Mouse (Mus musculus) neutrophil, adult 83 days (primary cell): ENCODE data around the gene Tmem203. TPM values are rescaled to one million over a fixed set of nuclear protein-coding genes. Genes with fewer than 3 reads are reported as not detected.

ENCODE experiments used
- total RNA-seq, 2 experiments: library from RNA; stranded (reverse); gene quantifications; one replicate each; pipeline ENCODE4 v1.2.4; 2023

Gene Tmem203
- 10 to 100 TPM; 16.7 to 17.8 TPM for total RNA-seq

DNA sequence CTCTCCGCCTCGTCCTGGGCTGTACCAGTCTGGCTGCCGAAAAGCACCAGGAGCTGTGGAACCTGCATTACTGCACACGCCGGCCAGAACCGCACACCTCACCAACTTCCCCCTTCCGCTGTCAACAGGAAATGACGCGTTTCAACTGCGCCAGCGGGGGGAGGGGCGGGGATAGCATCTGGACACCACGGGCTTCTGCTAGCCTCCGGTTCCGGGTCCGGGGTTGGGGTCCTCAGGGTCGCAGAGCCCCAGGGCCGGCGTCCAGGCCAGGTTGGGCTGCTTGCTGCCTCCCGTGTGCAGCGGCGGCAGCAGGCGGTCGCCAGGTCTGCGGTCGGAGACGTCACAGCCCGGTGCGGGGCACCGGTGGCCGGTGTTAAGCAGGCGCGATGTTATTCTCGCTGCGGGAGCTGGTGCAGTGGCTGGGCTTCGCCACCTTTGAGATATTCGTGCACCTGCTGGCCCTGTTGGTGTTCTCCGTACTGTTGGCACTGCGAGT, at the start of gene Tmem203:
Gene Tmem203, plus strand, starts transcription at position 156 of the 496 bp plus-strand sequence.

DNA sequence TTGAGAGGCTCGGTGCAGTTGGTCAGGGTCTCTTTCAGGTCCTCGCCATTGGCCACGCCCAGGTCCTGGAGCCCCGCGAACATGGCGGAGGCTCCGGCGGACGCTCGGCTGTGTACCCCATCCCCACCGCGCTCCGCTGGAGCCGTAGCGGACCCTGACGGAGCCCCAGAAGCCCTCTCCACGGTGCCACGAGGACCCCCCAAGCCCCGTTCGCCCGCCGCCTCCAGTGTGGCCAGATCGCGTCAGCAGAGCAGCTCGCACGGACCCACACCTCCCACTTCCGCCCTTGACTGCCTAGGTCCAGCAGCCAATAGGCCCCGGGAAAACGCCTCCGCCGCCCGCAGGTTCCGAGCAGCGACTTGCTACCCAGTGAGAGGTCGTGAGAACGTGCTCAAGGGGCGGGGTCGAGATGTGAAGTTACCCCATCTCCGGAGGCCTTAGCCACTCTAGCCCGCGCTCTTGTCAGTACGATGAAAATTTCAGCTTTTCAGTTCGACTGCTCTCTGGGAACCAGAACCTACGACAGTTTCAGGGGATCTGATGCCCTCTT, 44.0 kb upstream of the Tmem203 start, which contains the start of gene Nelfb:
Gene Nelfb, minus strand, starts transcription at position 369 of the 550 bp plus-strand sequence.

DNA sequence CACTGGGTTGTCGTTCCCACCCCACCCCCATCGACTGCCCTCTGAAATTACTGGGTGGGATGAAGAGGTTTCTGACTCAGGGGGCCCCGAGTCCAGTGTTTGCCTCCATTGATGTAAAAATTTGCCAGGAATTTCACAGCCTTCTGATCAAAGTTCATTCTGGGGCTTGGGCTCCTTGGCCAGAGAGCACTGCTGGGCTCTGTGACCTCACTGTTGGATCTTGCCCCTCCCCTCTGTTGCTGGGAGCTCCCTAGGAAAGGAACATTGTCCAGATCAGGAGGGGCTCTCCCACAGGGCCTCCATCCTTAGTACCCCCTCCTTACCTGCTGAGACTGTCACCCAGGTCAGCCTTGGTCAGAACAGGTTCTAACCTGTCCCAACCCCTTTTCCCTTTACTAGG, 40.8 kb upstream of the Tmem203 start, which contains the start of gene Stpg3:
Gene Stpg3, minus strand, starts transcription at position 194 of the 400 bp plus-strand sequence.

DNA sequence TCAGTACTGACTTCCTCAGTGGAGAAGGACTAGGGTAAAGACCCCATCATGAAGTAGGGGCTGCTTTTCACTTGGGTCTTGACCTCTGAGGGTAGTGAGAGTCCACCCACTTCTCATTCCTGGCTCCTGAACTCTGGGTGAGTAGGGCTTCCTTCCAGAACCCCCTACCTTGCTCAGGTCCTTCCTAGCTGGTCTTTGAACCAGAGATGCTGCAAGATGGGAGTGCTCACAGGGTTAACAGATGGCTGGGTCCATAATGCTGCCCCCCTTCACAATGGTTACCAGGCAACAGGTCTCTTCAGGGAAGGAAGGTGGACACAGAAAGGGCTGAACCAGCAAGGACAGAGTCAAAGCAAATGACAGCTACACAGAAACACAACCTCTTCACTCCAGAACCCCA, 36.8 kb upstream of the Tmem203 start, which contains the start of gene Fam166a:
Gene Fam166a, plus strand, starts transcription at position 301 of the 400 bp plus-strand sequence.

DNA sequence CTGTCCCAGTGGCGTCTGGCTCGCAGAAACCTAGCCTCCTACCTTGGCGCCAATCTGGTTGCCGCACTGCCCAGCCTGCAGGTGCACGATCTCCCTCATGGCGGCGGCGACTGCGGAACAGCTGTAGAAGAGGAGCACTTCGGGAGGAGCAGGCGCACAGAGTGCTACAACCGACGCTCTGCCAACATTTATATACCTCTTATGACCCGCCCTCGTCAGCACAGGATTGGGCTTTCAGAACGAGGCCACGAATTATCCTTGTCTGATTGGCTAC, 30.8 kb upstream of the Tmem203 start, which contains the start of gene Tubb4b:
Gene Tubb4b, minus strand, starts transcription at position 211 of the 274 bp plus-strand sequence.

DNA sequence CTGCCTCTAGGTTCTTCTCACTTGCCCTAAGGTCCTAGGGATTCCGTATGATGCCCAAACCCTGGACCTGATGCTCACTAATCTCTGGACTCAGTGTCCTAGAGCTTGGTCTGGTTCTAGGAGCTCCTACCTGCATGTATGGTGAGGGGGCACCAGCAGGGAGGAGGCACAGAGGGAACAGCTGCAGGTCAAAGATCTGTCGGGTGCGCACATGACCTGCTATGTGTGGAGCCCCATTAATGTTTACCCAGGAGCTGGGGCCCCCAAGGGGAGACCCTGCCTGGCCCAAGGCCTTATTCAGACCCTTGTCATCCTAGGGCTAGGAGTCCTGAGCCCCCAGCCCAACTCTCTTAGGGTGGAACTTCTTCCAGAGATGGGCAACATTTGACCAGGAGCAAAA, 21.2 kb upstream of the Tmem203 start, which contains the start of gene Slc34a3:
Gene Slc34a3, minus strand, starts transcription at position 315 of the 400 bp plus-strand sequence.

DNA sequence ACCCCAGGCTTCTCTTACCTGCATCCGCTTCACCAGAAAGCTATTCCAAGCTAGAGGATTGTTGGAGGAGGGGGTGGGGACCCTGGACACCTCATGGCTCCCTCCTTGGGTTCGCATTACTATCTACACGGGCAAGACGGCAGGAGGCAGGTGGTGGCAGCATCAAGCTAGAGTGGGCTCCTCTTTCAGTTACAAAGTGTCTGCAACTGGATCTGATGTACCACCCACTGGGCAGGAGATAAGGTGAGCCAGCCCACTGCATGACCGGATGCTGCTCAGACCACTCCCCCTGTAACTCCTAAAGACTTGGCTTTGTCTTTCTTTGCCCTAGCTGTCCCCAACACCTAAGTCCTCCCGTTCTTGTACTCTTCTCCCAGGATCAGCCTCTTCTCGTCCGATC, 18.6 kb upstream of the Tmem203 start, which contains the start of gene Rnf224:
Gene Rnf224, minus strand, starts transcription at position 174 of the 400 bp plus-strand sequence.

DNA sequence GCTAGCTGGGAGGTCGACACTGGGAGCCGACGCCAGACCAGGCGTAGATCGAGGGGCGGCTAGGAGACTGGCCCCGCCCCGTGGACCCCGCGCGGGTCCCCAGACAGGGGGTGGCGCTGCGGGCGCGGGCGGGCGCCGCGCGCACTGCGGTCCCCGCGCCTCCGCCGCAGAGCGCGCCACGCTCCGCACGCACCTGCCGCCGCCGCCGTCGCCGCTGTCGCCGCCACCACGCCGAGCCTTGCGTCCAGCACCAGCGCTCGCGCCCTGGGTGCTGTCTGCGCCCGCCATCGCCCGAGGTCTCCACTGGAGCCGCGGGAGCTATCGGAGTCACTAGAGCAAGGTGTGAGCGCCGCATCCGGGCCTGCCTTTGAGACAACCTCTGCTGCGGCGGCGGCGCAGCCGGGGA, 13.1 kb upstream of the Tmem203 start, which contains the start of the genes Rnf208 and Cysrt1:
Gene Rnf208, plus strand, starts transcription at position 155 of the 406 bp plus-strand sequence.
Gene Cysrt1, minus strand, starts transcription at position 352 of the 406 bp plus-strand sequence.

DNA sequence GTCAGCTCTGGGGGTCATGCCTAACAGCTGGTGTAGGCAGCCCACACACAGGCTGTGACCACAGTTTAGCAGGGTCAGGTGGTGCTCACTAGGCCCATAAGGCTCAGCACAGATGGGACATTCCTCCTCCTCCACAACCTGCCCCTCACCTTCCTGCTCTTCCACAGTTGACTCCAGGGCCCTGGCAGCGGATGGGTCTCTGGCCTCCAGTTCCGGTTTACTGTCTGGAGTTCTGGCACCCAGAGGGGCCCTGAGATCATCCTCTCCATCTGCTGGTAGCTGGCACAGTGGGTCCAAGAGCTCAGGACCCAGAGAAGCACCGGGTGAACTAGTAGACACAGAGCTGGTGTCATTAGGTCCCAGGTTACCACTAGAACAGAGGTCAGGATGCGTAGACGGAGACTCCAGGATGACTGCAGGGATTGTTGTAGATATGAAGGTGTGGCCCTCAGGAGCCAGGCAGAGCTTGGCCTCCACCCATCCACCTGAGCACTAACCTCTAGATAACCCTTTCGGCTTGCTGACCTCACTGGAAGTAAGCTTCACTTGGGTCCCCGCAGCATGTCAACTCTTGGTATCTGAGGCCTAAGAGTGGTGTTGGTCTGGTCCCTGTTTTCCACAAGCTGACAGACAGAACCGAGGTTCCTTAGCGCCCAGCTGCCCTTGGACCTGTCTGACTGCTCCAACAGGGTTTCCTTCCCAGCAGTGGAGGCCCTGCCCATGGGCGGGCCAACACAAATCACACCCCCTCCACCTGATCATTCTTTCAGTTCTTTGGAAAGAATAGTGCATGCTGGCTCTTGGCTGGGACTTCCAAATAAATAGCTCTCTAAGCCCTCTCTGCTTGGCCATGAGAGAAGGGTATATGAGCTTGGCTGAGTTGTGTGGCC, 8.8 kb upstream of the Tmem203 start, which contains the start of gene AL732309.1:
Gene AL732309.1, minus strand, starts transcription at position 681 of the 890 bp plus-strand sequence.

DNA sequence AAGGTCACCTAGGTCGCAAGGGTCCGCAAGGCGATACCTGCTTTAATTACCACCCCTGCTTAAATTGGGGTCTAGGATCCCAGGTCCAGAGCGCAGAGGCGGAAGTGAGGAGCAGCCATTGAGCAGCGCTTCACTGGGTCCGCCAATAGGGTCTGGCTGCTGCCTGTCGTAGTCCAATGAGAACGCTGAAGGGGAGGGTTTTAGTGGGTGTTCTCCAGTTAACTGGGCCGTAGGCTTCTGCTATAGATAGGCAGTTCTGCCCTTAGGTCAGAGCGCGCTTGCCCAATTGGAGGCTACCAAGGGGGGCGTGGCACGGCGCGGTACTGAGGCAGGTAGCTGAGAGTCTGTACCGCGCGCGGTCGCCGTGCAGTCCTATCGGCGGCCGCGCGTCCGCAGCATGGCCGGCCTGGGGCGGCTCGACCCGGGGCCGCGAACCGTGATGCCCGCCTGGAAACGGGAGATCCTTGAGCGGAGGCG, 7.1 kb downstream of the Tmem203 start, which contains the start of gene Tprn:
Gene Tprn, plus strand, starts transcription at position 328 of the 477 bp plus-strand sequence.

DNA sequence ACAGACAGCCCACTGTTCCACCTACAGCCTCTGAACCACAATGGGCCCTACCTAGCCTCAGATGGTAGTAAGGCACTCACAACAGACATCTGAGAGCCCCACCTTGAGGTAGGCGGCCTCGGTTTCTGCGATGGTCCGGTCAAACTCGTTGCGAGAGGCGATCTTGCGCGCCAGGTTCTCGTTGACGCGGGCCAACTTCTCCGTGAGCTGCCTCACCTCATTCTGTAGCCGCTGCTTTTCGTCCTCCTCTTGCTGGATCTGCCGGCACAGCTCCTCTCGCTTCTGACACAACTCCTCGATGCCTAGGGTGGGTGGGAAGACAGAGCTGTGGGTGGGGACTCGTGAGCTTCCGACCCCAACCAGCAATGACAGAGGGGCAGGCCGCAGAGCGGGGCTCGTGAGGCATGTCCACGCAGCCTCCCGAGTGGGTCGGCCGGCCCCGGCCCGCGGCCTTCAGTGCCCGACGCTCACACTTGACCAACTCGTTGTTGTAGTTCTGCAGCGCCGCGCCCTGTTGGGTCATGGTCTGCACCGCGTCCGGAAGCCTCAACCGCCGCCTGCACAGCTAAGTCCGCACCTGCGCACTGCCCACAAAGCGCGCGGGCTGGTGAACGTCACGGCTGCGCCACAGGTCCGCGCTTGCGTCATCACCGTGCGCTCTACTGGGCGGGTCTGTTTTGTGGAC, 16.7 kb downstream of the Tmem203 start, which contains the start of the genes Ssna1 and Anapc2:
Gene Ssna1, minus strand, starts transcription at position 612 of the 685 bp plus-strand sequence.
Gene Anapc2, plus strand, starts transcription at position 652 of the 685 bp plus-strand sequence.

DNA sequence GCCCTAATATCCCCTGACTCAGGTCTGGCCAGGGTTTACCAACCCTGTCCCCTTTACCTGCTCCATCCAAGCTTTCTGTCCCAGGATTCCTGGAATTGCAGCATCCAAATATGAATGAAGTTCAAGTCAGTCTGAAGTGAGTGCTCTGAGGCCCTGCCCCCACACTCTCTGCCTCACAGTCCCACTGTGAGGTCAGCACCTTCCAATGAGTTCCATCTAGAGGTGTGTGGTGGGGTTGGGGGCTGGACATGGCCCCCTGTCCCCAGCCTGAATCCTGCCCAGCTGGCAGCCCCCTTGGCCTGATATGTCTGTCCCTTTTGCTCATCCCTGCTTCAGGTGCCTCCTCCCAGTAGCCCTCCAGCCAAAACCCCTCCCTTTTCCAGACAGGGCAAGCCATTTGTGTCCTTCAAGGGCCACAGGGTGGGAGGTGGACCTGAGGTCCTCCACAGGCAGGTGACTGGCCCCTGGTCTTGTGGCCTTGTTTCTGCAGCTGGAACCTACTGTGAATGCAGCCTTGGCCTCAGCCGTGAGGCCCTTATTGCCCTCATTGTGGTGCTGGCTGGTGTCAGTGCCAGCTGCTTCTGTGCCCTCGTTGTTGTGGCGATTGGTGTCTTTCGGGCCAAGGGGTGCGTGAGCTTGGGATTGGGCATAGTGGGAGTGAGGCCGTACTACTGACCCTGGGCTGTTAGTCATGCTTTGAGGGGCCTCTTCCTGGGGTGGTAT, 32.8 kb downstream of the Tmem203 start, which contains the start of gene Tmem210:
Gene Tmem210, plus strand, starts transcription at position 219 of the 723 bp plus-strand sequence.

DNA sequence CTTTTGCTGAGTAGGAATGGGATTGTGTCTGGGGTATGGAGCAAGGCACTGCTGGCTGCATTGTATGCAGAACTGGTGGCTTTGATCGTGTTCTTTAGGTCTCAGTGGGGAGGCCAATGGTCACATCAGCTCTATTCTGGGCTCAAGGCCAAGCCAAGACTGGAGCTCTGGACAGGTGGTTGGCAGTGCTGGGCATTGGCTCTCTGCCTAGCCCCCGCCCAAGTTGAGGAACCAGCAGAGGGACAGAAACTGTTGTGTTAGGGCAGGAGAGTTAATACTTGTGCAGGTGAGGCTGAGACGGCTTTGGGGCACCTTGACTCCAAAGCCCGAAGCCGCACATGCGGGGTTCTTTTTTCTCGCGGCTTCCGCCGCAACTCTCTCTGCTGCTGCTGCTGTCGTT, 34.4 kb downstream of the Tmem203 start, which contains the start of gene Lrrc26:
Gene Lrrc26, plus strand, starts transcription at position 265 of the 400 bp plus-strand sequence.

Other genes starting within 250 kb of the Tmem203 start
- 10 to 100 TPM; 12.8 to 16.5 TPM for gene Nsmf, start 201.1 kb upstream of the Tmem203 start, total RNA-seq
- not detected for gene Entpd8, start 175.1 kb upstream of the Tmem203 start, total RNA-seq
- gene Noxa1, start 160.3 kb upstream of the Tmem203 start, total RNA-seq = not detected
- gene Nrarp, start 74.7 kb upstream of the Tmem203 start, total RNA-seq = 1 to 10 TPM in 1 of 2 experiments, under 1 TPM in 1; 0.86 to 1.8 TPM
- 10 to 100 TPM; 40.2 to 43.9 TPM for gene Tor4a, start 58.6 kb upstream of the Tmem203 start, total RNA-seq
- gene Nelfb, start 44.0 kb upstream of the Tmem203 start, total RNA-seq = 10 to 100 TPM; 54.4 to 55.1 TPM
- gene Stpg3, start 40.8 kb upstream of the Tmem203 start, total RNA-seq = under 1 TPM in 1 of 2 experiments, not detected in 1; 0.44 TPM
- not detected for gene Fam166a, start 36.7 kb upstream of the Tmem203 start, total RNA-seq
- gene Tubb4b, start 30.7 kb upstream of the Tmem203 start, total RNA-seq = 100 to 1,000 TPM; 295 to 367 TPM
- gene Slc34a3, start 21.1 kb upstream of the Tmem203 start, total RNA-seq = not detected
- not detected for gene Rnf224, start 18.7 kb upstream of the Tmem203 start, total RNA-seq
- gene Rnf208, start 13.2 kb upstream of the Tmem203 start, total RNA-seq = under 1 TPM in 1 of 2 experiments, not detected in 1; 0.55 TPM
- not detected for gene Cysrt1, start 13.0 kb upstream of the Tmem203 start, total RNA-seq
- 1 to 10 TPM; 1.2 to 3.4 TPM for gene AL732309.1, start 8.6 kb upstream of the Tmem203 start, total RNA-seq
- gene Tprn, start 7.2 kb downstream of the Tmem203 start, total RNA-seq = 10 to 100 TPM in 1 of 2 experiments, 1 to 10 TPM in 1; 9.3 to 13.0 TPM
- 10 to 100 TPM; 65.3 to 70.3 TPM for gene Ssna1, start 17.0 kb downstream of the Tmem203 start, total RNA-seq
- 10 to 100 TPM; 67.8 to 79.9 TPM for gene Anapc2, start 17.0 kb downstream of the Tmem203 start, total RNA-seq
- not detected for gene Tmem210, start 32.7 kb downstream of the Tmem203 start, total RNA-seq
- not detected for gene Lrrc26, start 34.5 kb downstream of the Tmem203 start, total RNA-seq
- not detected for gene Grin1, start 63.7 kb downstream of the Tmem203 start, total RNA-seq
- gene Man1b1, start 76.9 kb downstream of the Tmem203 start, total RNA-seq = 10 to 100 TPM; 35.1 to 42.7 TPM
- gene Dpp7, start 100.9 kb downstream of the Tmem203 start, total RNA-seq = 10 to 100 TPM; 13.4 to 14.6 TPM
- 10 to 100 TPM; 24.1 to 29.2 TPM for gene Uap1l1, start 110.2 kb downstream of the Tmem203 start, total RNA-seq
- 10 to 100 TPM in 1 of 2 experiments, 1 to 10 TPM in 1; 9.8 to 12.2 TPM for gene Sapcd2, start 116.9 kb downstream of the Tmem203 start, total RNA-seq
- not detected for gene Entpd2, start 140.4 kb downstream of the Tmem203 start, total RNA-seq
- gene Npdc1, start 143.9 kb downstream of the Tmem203 start, total RNA-seq = 1 to 10 TPM in 1 of 2 experiments, not detected in 1; 1.0 TPM
- 10 to 100 TPM; 20.7 to 24.1 TPM for gene Fut7, start 167.8 kb downstream of the Tmem203 start, total RNA-seq
- 10 to 100 TPM; 21.7 to 22.3 TPM for gene Abca2, start 173.3 kb downstream of the Tmem203 start, total RNA-seq
- gene Clic3, start 201.4 kb downstream of the Tmem203 start, total RNA-seq = not detected
- 10 to 100 TPM; 47.2 to 49.2 TPM for gene Paxx, start 205.7 kb downstream of the Tmem203 start, total RNA-seq
- not detected for gene Ptgds, start 214.6 kb downstream of the Tmem203 start, total RNA-seq
- gene Lcn12, start 238.5 kb downstream of the Tmem203 start, total RNA-seq = not detected
- 10 to 100 TPM; 25.2 to 34.4 TPM for gene Fbxw5, start 245.3 kb downstream of the Tmem203 start, total RNA-seq
- gene C8g, start 246.3 kb downstream of the Tmem203 start, total RNA-seq = under 1 TPM in 1 of 2 experiments, not detected in 1; 0.95 TPM